Mouse (Mus musculus) right cerebral cortex, postnatal 4 days (tissue): ENCODE data around the gene Suds3.

Experiments
- DNase-seq: peaks from one replicate; pipeline ENCODE4 v3.0.0-alpha.2; 2022

The Suds3 gene

GRCm38 (mm10) chr5:117135869-117136268 lies 20.0 kb upstream of the Suds3 start:
- DNase-seq = no peak

- DNase-seq = no peak
These were observed 19.1 kb upstream of the Suds3 start for GRCm38 (mm10) chr5:117134889-117135456.

- no peak for DNase-seq
These were observed 18.4 kb upstream of the Suds3 start for GRCm38 (mm10) chr5:117134066-117134888.

- no peak for DNase-seq
These were observed 17.6 kb upstream of the Suds3 start for GRCm38 (mm10) chr5:117133446-117134065.

GRCm38 (mm10) chr5:117130726-117131125 lies 14.8 kb upstream of the Suds3 start:
- DNase-seq = no peak

GRCm38 (mm10) chr5:117127051-117127450 lies 11.1 kb upstream of the Suds3 start:
- DNase-seq = no peak

GRCm38 (mm10) chr5:117125482-117126346 lies 9.8 kb upstream of the Suds3 start:
- DNase-seq = no peak

GRCm38 (mm10) chr5:117123840-117124239 lies 7.9 kb upstream of the Suds3 start:
- no peak for DNase-seq

GRCm38 (mm10) chr5:117123102-117123501 lies 7.2 kb upstream of the Suds3 start:
- no peak for DNase-seq

GRCm38 (mm10) chr5:117121657-117122056 lies 5.7 kb upstream of the Suds3 start:
- DNase-seq = no peak

GRCm38 (mm10) chr5:117120489-117121466 lies 4.9 kb upstream of the Suds3 start:
- DNase-seq = no peak

GRCm38 (mm10) chr5:117119777-117120488 lies 4.0 kb upstream of the Suds3 start, which contains the start of gene Taok3:
Gene Taok3 (plus strand): TSS chr5:117120129.
- peak; percentile 99 for DNase-seq

GRCm38 (mm10) chr5:117118850-117119249 lies 2.9 kb upstream of the Suds3 start:
- no peak for DNase-seq

GRCm38 (mm10) chr5:117118220-117118619 lies 2.3 kb upstream of the Suds3 start:
- DNase-seq = no peak

- no peak for DNase-seq
These were observed 1.8 kb upstream of the Suds3 start for GRCm38 (mm10) chr5:117117716-117118115.

- no peak for DNase-seq
These were observed 1.3 kb upstream of the Suds3 start for GRCm38 (mm10) chr5:117117241-117117640.

- DNase-seq = no peak
These were observed 747 bp upstream of the Suds3 start for GRCm38 (mm10) chr5:117116660-117117059.

GRCm38 (mm10) chr5:117115193-117115767 lies 633 bp downstream of the Suds3 start:
- peak; percentile 30 for DNase-seq

- no peak for DNase-seq
These were observed 1.2 kb downstream of the Suds3 start for GRCm38 (mm10) chr5:117114581-117115192.

GRCm38 (mm10) chr5:117113330-117113729 lies 2.6 kb downstream of the Suds3 start:
- DNase-seq = peak; percentile 41
